Mouse (Mus musculus): ENCODE results near the gene Pcgf3. TPM values are rescaled to one million over a fixed set of nuclear protein-coding genes. Genes with fewer than 3 reads are reported as not detected.

Pcgf3 gene
- polyA plus RNA-seq, 1 experiment, result 10.2 TPM

DNA sequence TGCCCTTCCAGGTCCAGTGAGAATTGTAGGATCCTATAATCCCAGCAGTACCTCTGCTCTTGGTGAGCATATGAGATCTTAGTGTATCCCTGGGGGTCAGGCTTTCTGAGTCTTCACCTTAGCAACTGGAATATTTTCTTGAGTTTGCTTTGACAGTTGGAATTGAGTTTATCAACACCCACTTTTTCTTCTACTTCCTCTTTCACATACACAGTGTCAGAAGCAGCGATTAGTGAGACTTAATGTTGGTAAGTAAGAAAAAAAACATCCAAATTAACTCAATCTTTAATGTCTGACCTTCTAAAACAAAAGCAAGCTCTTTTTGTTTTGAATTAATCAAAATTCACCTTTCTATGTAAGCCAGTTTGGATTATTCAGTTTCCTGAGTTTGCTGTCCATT, 40.5 kb downstream of the Pcgf3 start:
- TF ChIP-seq CTCF (conservative IDR thresholded peaks at IDR 0.05; ENCODE audit: insufficient read depth, insufficient read length, low read depth, low read length) (no peak), POLR2A (IDR thresholded peaks at IDR 0.05; ENCODE audit: low read depth, low read length) (no peak)
- H3K27ac ChIP-seq (ENCODE audit: insufficient read depth, low read depth, low read length), result no peak overlapping the region
- H3K4me1 ChIP-seq (ENCODE audit: control insufficient read depth, insufficient read depth, low read length), result no peaks in the 10 kb centered on the region
- no peak overlapping the region for H3K4me3 ChIP-seq (ENCODE audit: insufficient read depth, low read depth, low read length)
- no peaks in the 10 kb centered on the region for H3K27me3 ChIP-seq (replicated peaks; ENCODE audit: control insufficient read depth, insufficient read depth, low read length)
- H3K36me3 ChIP-seq (ENCODE audit: control insufficient read depth, insufficient read depth, low read length), result peaks cover 8% of the 10 kb centered on the region
- 84% methylated on average over 1 of the region's 1 CpGs for WGBS
- DNase-seq, result no peak

DNA sequence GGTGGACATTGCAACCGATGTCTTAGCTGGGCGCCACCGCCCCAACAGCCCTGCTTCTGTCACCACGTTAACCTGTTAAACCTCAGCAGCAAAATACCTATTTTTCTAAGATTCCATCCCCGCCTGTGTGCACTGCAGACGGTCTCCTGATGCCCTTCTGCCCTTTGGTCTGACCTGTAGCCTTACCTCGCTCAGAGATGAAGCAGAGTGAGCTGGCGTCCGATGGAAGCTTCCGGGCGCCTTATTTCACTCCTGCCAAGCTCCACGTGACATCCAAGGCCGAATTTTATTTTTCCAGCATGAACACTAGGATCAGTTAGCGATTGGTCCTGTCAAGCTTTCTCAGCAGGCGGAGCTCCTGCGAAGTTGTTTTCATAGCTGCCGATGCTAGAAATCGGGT, 41.3 kb downstream of the Pcgf3 start:
- Histone ChIP-seq H3K4me3 (ENCODE audit: insufficient read depth, low read depth, low read length) (no peak overlapping the region), H3K27me3 (replicated peaks; ENCODE audit: control insufficient read depth, insufficient read depth, low read length) (no peaks in the 10 kb centered on the region), H3K27ac (ENCODE audit: insufficient read depth, low read depth, low read length) (no peak overlapping the region), H3K4me1 (ENCODE audit: control insufficient read depth, insufficient read depth, low read length) (no peaks in the 10 kb centered on the region), H3K36me3 (ENCODE audit: control insufficient read depth, insufficient read depth, low read length) (peaks cover 8% of the 10 kb centered on the region)
- TF ChIP-seq CTCF (conservative IDR thresholded peaks at IDR 0.05; ENCODE audit: insufficient read depth, insufficient read length, low read depth, low read length), result no peak
- TF ChIP-seq POLR2A (IDR thresholded peaks at IDR 0.05; ENCODE audit: low read depth, low read length), result no peak
- no peak for DNase-seq
- 84% methylated on average over 18 of the region's 18 CpGs for WGBS

DNA sequence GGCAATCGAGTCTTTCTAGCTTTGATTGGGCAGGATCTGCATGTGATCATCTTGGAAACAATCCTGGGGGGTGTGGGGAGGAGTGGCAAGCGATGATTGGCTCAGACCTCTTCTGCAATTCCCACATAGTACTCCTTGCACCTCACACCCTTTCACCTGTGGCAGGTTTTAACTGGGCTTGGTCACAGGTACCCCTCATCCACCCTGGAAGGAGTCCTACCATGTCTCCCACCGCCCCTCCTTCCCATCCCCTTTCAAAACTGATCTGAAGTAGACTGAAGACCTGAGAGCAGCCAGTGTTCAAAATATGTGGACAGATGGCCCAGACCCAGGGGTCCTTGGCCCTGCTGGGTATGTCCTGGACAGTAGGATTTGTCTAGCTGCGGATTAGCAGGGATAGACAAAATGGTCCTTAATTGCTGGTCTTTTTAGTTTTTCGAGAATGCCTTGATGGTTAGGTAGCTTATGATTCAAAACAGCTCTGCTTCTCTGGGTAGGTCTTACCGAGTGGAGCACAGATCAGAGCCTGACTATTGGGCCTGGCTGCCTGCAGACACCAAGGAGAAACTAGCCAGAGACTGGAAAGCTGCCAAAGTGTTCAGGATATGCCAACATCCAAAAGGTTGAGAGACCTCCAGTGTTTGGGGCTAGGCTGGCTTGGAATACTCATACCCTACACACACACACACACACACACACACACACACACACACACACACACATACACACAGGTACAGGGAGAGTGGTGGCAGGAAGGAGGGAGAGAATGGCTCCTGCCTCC, 54.7 kb downstream of the Pcgf3 start:
- H3K36me3 ChIP-seq (ENCODE audit: control insufficient read depth, insufficient read depth, low read length), result no peaks in the 10 kb centered on the region
- H3K4me1 ChIP-seq (ENCODE audit: control insufficient read depth, insufficient read depth, low read length), result no peaks in the 10 kb centered on the region
- H3K27ac ChIP-seq (ENCODE audit: insufficient read depth, low read depth, low read length), result no peak overlapping the region
- no peaks in the 10 kb centered on the region for H3K27me3 ChIP-seq (replicated peaks; ENCODE audit: control insufficient read depth, insufficient read depth, low read length)
- DNase-seq, result no peak
- TF ChIP-seq CTCF (conservative IDR thresholded peaks at IDR 0.05; ENCODE audit: insufficient read depth, insufficient read length, low read depth, low read length) (no peak), POLR2A (IDR thresholded peaks at IDR 0.05; ENCODE audit: low read depth, low read length) (no peak)
- H3K4me3 ChIP-seq (ENCODE audit: insufficient read depth, low read depth, low read length), result no peak overlapping the region
- 76% methylated on average over 6 of the region's 6 CpGs for WGBS

DNA sequence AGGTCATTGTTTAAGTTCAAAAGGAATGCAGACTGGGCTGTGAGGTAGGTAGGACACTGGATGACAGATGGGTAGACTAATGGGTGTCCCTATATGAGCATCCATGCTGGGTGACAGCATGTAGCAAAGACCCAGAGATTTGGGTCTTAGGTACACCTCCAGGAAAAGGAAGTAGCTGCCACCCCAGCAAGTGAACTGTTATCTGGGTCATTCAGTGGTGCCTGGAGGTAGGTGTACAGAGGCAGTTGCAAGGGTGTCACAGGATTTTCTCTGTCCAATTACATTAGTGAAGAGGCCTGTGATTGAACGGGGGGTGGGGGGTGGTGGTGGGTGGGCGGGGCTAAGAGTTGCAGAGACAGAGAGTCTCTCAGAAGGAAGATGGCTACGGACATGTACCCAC, 55.6 kb downstream of the Pcgf3 start:
- Histone ChIP-seq H3K36me3 (ENCODE audit: control insufficient read depth, insufficient read depth, low read length) (no peaks in the 10 kb centered on the region), H3K4me1 (ENCODE audit: control insufficient read depth, insufficient read depth, low read length) (no peaks in the 10 kb centered on the region), H3K27me3 (replicated peaks; ENCODE audit: control insufficient read depth, insufficient read depth, low read length) (no peaks in the 10 kb centered on the region), H3K27ac (ENCODE audit: insufficient read depth, low read depth, low read length) (no peak overlapping the region), H3K4me3 (ENCODE audit: insufficient read depth, low read depth, low read length) (no peak overlapping the region)
- TF ChIP-seq POLR2A (IDR thresholded peaks at IDR 0.05; ENCODE audit: low read depth, low read length) (no peak), CTCF (conservative IDR thresholded peaks at IDR 0.05; ENCODE audit: insufficient read depth, insufficient read length, low read depth, low read length) (no peak)
- DNase-seq, result no peak
- 93% methylated on average over 3 of the region's 3 CpGs for WGBS

DNA sequence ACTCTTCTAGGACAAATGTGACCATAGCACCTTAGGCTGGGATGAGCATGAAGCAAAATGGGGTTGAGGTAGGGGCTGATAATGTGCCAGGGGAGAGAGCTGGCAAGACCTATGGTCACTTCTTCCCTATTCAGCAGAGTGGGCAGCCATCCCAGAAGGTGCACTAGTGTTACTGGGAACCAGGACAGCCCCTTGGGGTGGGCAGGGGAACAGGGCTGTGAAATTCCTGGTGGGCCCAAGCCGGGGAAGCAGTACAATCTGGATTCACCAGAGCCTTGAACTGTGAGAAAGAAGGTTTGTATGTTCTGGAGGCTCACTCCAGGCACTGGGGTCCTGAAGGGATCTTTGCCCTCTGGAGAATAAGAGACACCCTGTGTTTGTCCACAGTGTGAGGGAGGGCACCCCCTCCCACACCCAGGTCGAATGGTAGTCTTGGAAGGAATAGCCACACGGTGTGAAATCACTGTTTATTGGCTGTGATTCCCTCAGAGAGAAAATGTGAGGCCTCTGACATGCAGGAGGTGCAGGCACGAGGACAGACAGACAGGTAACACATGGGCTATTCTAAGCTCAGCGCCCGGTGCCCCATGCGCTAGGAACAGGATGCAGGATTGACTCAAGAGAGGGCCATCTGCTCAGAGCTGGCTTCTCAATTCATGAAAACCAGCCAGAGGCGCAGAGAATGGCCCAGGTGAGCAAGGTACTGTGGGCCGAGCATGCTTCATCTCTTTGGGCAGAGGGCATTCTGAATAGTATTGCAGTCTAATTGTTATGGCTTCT, 57.3 kb downstream of the Pcgf3 start:
- H3K4me1 ChIP-seq (ENCODE audit: control insufficient read depth, insufficient read depth, low read length), result no peaks in the 10 kb centered on the region
- no peak for TF ChIP-seq POLR2A (IDR thresholded peaks at IDR 0.05; ENCODE audit: low read depth, low read length)
- no peak for TF ChIP-seq CTCF (conservative IDR thresholded peaks at IDR 0.05; ENCODE audit: insufficient read depth, insufficient read length, low read depth, low read length)
- no peak overlapping the region for H3K4me3 ChIP-seq (ENCODE audit: insufficient read depth, low read depth, low read length)
- DNase-seq, result no peak
- H3K27me3 ChIP-seq (replicated peaks; ENCODE audit: control insufficient read depth, insufficient read depth, low read length), result no peaks in the 10 kb centered on the region
- no peak overlapping the region for H3K27ac ChIP-seq (ENCODE audit: insufficient read depth, low read depth, low read length)
- WGBS, result 66% methylated on average over 9 of the region's 9 CpGs
- no peaks in the 10 kb centered on the region for H3K36me3 ChIP-seq (ENCODE audit: control insufficient read depth, insufficient read depth, low read length)

DNA sequence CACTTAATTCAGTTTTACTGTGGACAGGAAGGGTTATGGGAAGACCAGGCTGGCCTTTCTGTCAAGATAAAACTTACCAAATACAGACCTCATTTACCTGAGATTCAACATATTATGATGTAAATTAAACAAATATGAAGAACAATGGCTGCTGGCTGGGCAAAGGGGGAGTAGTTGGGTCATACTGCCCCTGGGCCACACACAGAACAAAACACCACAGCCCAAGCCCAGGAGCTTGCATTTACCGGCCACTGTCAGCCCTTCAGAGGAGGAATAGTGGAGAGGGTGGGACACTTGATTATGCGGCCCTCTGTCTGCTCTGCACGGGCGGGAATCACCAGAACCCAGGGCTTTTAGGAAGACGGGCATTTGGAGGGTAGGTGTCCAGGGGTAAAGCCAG, 57.9 kb downstream of the Pcgf3 start:
- H3K4me1 ChIP-seq (ENCODE audit: control insufficient read depth, insufficient read depth, low read length), result no peaks in the 10 kb centered on the region
- H3K4me3 ChIP-seq (ENCODE audit: insufficient read depth, low read depth, low read length), result no peak overlapping the region
- no peak for TF ChIP-seq POLR2A (IDR thresholded peaks at IDR 0.05; ENCODE audit: low read depth, low read length)
- no peak for TF ChIP-seq CTCF (conservative IDR thresholded peaks at IDR 0.05; ENCODE audit: insufficient read depth, insufficient read length, low read depth, low read length)
- no peaks in the 10 kb centered on the region for H3K36me3 ChIP-seq (ENCODE audit: control insufficient read depth, insufficient read depth, low read length)
- no peak overlapping the region for H3K27ac ChIP-seq (ENCODE audit: insufficient read depth, low read depth, low read length)
- no peaks in the 10 kb centered on the region for H3K27me3 ChIP-seq (replicated peaks; ENCODE audit: control insufficient read depth, insufficient read depth, low read length)
- no peak for DNase-seq
- 74% methylated on average over 5 of the region's 5 CpGs for WGBS

DNA sequence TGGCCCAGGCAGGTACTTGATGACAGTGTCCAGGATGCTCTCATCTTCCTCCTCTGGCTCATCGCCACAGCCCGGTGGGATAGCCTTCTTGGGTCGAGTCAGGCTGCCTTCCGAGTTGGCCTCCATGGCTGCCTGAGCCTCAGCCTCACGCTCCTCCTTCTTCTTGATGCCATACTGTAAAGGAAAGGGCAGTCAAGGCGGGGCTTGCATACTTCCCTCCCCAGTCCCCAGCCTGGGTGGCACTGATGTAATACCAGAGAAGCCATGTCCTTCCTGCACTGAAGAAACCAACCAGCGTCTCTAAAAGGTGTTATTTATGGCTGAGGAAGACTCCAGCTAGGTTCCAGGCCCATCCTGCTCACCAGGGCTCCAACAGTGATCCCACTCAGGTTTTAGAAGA, 59.1 kb downstream of the Pcgf3 start:
- TF ChIP-seq CTCF (conservative IDR thresholded peaks at IDR 0.05; ENCODE audit: insufficient read depth, insufficient read length, low read depth, low read length) (no peak), POLR2A (IDR thresholded peaks at IDR 0.05; ENCODE audit: low read depth, low read length) (no peak)
- no peaks in the 10 kb centered on the region for H3K27me3 ChIP-seq (replicated peaks; ENCODE audit: control insufficient read depth, insufficient read depth, low read length)
- no peaks in the 10 kb centered on the region for H3K4me1 ChIP-seq (ENCODE audit: control insufficient read depth, insufficient read depth, low read length)

More for the DNA sequence above, 59.1 kb downstream of the Pcgf3 start:
- WGBS, result 63% methylated on average over 7 of the region's 7 CpGs
- H3K36me3 ChIP-seq (ENCODE audit: control insufficient read depth, insufficient read depth, low read length), result no peaks in the 10 kb centered on the region
- no peak overlapping the region for H3K4me3 ChIP-seq (ENCODE audit: insufficient read depth, low read depth, low read length)
- H3K27ac ChIP-seq (ENCODE audit: insufficient read depth, low read depth, low read length), result no peak overlapping the region
- no peak for DNase-seq

Data from kidney, adult 2 months (tissue).